In genomic region chr19:38363879-38364659, GRCm38 (mm10) we compare ENCODE assay signal across 20 mouse cellular contexts. TPM values are rescaled to one million over a fixed set of nuclear protein-coding genes. Genes with fewer than 3 reads are reported as not detected.
A peak's percentile ranks its signal among the peaks of the same experiment; 100 is the strongest.
DNase-seq lines count a peak whose midpoint lies in the region; ATAC-seq and TF ChIP-seq lines count a peak whose summit lies in the region.
"Had no signal": no experiment of that assay in that cellular context is flagged by ENCODE, and none has a peak within 500 bp of the region (broad histone marks: within the 10 kb centered on the region; RNA-seq: fewer than 3 reads in every experiment).

No protein-coding gene starts in this region.

- CTCF ChIA-PET in Patski (lab: Charles Lee): interaction anchor here (1.0 to 2.1 kb wide), 5 partner anchors 8 to 33 kb away, joined by 3 to 13 read pairs (median 3); no protein-coding TSS in a partner anchor

- H3K27ac ChIP-seq in intestine, embryonic 14.5 days (ENCODE audit: low read depth): no peak overlapping the region
- no peak overlapping the region for H3K27ac ChIP-seq in intestine, postnatal 0 days (ENCODE audit: low read depth, low read length)
- H3K27ac ChIP-seq in small intestine, adult 2 months (ENCODE audit: insufficient read depth, low read depth, low read length): peak overlapping the region; percentile 64
- H3K27ac ChIP-seq in lung, postnatal 0 days (ENCODE audit: low read length): no peak overlapping the region
- H3K27ac ChIP-seq: gastrocnemius, adult 2 months; heart, adult 2 months; hindbrain, postnatal 0 days; limb, embryonic 10.5 days; liver, embryonic 15.5 days had no signal

- no peak for TF ChIP-seq CTCF in intestine, postnatal 0 days (IDR thresholded peaks at IDR 0.05; ENCODE audit: low read depth)
- TF ChIP-seq CTCF in Patski (IDR thresholded peaks at IDR 0.05): no peak
- no peak for TF ChIP-seq CTCF in small intestine, adult 2 months (IDR thresholded peaks at IDR 0.05; ENCODE audit: extremely low read depth, insufficient read length, insufficient replicate concordance, low read depth, low read length)
- TF ChIP-seq CTCF in lung, postnatal 0 days (IDR thresholded peaks at IDR 0.05): no peak

- POLR2A ChIA-PET in Patski (lab: Charles Lee): interaction anchor here (0.6 to 1.2 kb wide), 3 partner anchors 9 to 32 kb away, joined by 3 to 5 read pairs (median 3); partner anchors contain the start of gene Slc35g1

- no peaks in the 10 kb centered on the region for H3K36me3 ChIP-seq in intestine, embryonic 14.5 days (ENCODE audit: control insufficient read depth, insufficient read depth, low read length)
- no peaks in the 10 kb centered on the region for H3K36me3 ChIP-seq in intestine, postnatal 0 days (ENCODE audit: control insufficient read depth, insufficient read depth)
- no peaks in the 10 kb centered on the region for H3K36me3 ChIP-seq in small intestine, adult 2 months (ENCODE audit: control insufficient read depth, insufficient read depth, low read length)
- no peaks in the 10 kb centered on the region for H3K36me3 ChIP-seq in lung, postnatal 0 days (ENCODE audit: insufficient read depth, low read length)
- H3K36me3 ChIP-seq: limb, embryonic 10.5 days; liver, embryonic 15.5 days had no signal

- H3K4me3 ChIP-seq in intestine, embryonic 14.5 days (ENCODE audit: low read depth, low read length): no peak overlapping the region
- no peak overlapping the region for H3K4me3 ChIP-seq in intestine, postnatal 0 days (ENCODE audit: low read depth, low read length)
- H3K4me3 ChIP-seq in small intestine, adult 2 months (ENCODE audit: low read depth, low read length): no peak overlapping the region
- H3K4me3 ChIP-seq in lung, postnatal 0 days (ENCODE audit: low read depth, low read length): no peak overlapping the region
- H3K4me3 ChIP-seq: erythroblast, embryonic 14.5 days; gastrocnemius, adult 2 months; heart, adult 2 months; limb, embryonic 10.5 days; liver, embryonic 15.5 days had no signal

- TF ChIP-seq POLR2A in small intestine, adult 2 months (IDR thresholded peaks at IDR 0.05; ENCODE audit: low read depth, low read length): no peak

- H3K27me3 ChIP-seq in intestine, embryonic 14.5 days (replicated peaks; ENCODE audit: control insufficient read depth, insufficient read depth, low read length): no peaks in the 10 kb centered on the region
- no peaks in the 10 kb centered on the region for H3K27me3 ChIP-seq in intestine, postnatal 0 days (replicated peaks; ENCODE audit: control insufficient read depth, insufficient read depth, low read length)
- no peaks in the 10 kb centered on the region for H3K27me3 ChIP-seq in Patski
- no peaks in the 10 kb centered on the region for H3K27me3 ChIP-seq in small intestine, adult 2 months (ENCODE audit: control insufficient read depth, insufficient read depth, low read length)
- H3K27me3 ChIP-seq in lung, postnatal 0 days (replicated peaks; ENCODE audit: insufficient read depth, low read length): no peaks in the 10 kb centered on the region
- H3K27me3 ChIP-seq: liver, embryonic 15.5 days had no signal

- in situ Hi-C loops in Patski (cut with MboI; ENCODE audit: low pct_unique_long_range_greater_than_20kb): loop anchor here (10.0 kb wide), 1 partner anchor 251 kb away; no protein-coding TSS in a partner anchor

- no peaks in the 10 kb centered on the region for H3K9me3 ChIP-seq in intestine, embryonic 14.5 days (ENCODE audit: control insufficient read depth, low read length)
- no peaks in the 10 kb centered on the region for H3K9me3 ChIP-seq in intestine, postnatal 0 days (ENCODE audit: control insufficient read depth)
- H3K9me3 ChIP-seq in lung, postnatal 0 days (ENCODE audit: low read length): no peaks in the 10 kb centered on the region
- H3K9me3 ChIP-seq: limb, embryonic 10.5 days; liver, embryonic 15.5 days had no signal

- ATAC-seq in intestine, embryonic 14.5 days (replicated peaks; ENCODE audit: low FRiP score, low TSS enrichment, low read depth): no peak
- no peak for ATAC-seq in intestine, postnatal 0 days
- peak; percentile 93 for ATAC-seq in Patski
- ATAC-seq in lung, postnatal 0 days: no peak
- ATAC-seq: CD4-positive, CD25-positive, alpha-beta regulatory T cell, adult 4 months; hindbrain, postnatal 0 days had no signal

- 37% methylated on average over 6 of the region's 6 CpGs for WGBS in intestine, embryonic 14.5 days
- 39% methylated on average over 6 of the region's 6 CpGs for WGBS in intestine, postnatal 0 days
- 29% methylated on average over 6 of the region's 6 CpGs for WGBS in small intestine, adult 2 months
- WGBS in lung, postnatal 0 days: 41% methylated on average over 6 of the region's 6 CpGs

- DNase-seq in intestine, embryonic 14.5 days (ENCODE audit: low spot score): peak; percentile 49
- peak; percentile 14 for DNase-seq in MN1 (ENCODE audit: low spot score)
- DNase-seq in Patski (ENCODE audit: low read depth, low spot score): peak; percentile 64
- no peak for DNase-seq in urinary bladder, adult 18-20 months (ENCODE audit: low spot score in 2 of 2)
- no peak for DNase-seq in lung, postnatal 0 days (ENCODE audit: low spot score)
- DNase-seq: cerebellum, adult 9-11 months; forebrain, postnatal 0 days; gastrocnemius, adult 2 months; heart, adult 2 months; heart, postnatal 36 days; layer of hippocampus, postnatal 36 days; right cerebral cortex, adult 18-20 months had no signal

- H3K4me1 ChIP-seq in intestine, embryonic 14.5 days (replicated peaks; ENCODE audit: control insufficient read depth, insufficient read depth, low read length): no peaks in the 10 kb centered on the region; the same call in 1 of the 2 replicates
- H3K4me1 ChIP-seq in intestine, postnatal 0 days (replicated peaks; ENCODE audit: control insufficient read depth, insufficient read depth, low read length): no peaks in the 10 kb centered on the region
- peaks cover 18% of the 10 kb centered on the region; the same call in 1 of the 2 replicates for H3K4me1 ChIP-seq in small intestine, adult 2 months (ENCODE audit: control insufficient read depth, insufficient read depth, insufficient read length, low read length)
- H3K4me1 ChIP-seq in lung, postnatal 0 days (ENCODE audit: insufficient read depth, low read depth, low read length): no peaks in the 10 kb centered on the region
- H3K4me1 ChIP-seq: liver, embryonic 15.5 days had no signal

- TF ChIP-seq EP300 in lung, postnatal 0 days (IDR thresholded peaks at IDR 0.05): no peak

- H3K9ac ChIP-seq in intestine, embryonic 14.5 days (ENCODE audit: low read length): no peak overlapping the region
- H3K9ac ChIP-seq in intestine, postnatal 0 days (ENCODE audit: low read depth, low read length): no peak overlapping the region
- no peak overlapping the region for H3K9ac ChIP-seq in lung, postnatal 0 days (replicated peaks; ENCODE audit: low read depth)
- H3K9ac ChIP-seq: forebrain, postnatal 0 days; liver, embryonic 15.5 days had no signal

- H3K4me2 ChIP-seq in intestine, embryonic 14.5 days (ENCODE audit: low read length): no peak overlapping the region
- H3K4me2 ChIP-seq in intestine, postnatal 0 days (replicated peaks; ENCODE audit: low read depth): no peak overlapping the region
- no peak overlapping the region for H3K4me2 ChIP-seq in lung, postnatal 0 days (replicated peaks; ENCODE audit: low read depth, low read length)
- H3K4me2 ChIP-seq: liver, embryonic 15.5 days; midbrain, embryonic 11.5 days had no signal

RNA-seq across cellular contexts. Expression of gene Slc35g1, which starts 31.7 kb away (rescaled TPM):
- 7.8 and 7.9 TPM in 2 replicates for polyA plus RNA-seq in intestine, embryonic 14.5 days (2014; fragmentation: Nextera tagmentation; extraction: Ambion mirVana)
- 7.2 and 7.8 TPM in 2 replicates for polyA plus RNA-seq in intestine, postnatal 0 days (2015; fragmentation: Nextera tagmentation; extraction: Ambion mirVana)
- 19.2 TPM for polyA plus RNA-seq in Patski (2021)
- 25.1 and 36.9 TPM in 2 replicates for polyA plus RNA-seq in small intestine, adult 2 months (2012; rRNA removed)
- polyA plus RNA-seq in lung, postnatal 0 days (2015; fragmentation: Nextera tagmentation; extraction: Ambion mirVana): 2.3 and 3.2 TPM in 2 replicates

Comparison
In these comparisons a context has a peak if more than half of its experiments do, and no peak if none do; other contexts are left out.
1. DNase-seq: peak in intestine, embryonic 14.5 days (single experiment), MN1 (single experiment) and Patski (single experiment); none in urinary bladder, adult 18-20 months (0 of 2) and lung, postnatal 0 days (single experiment).